ENCODE assay signal across 8 mouse cellular contexts in the genomic region with DNA sequence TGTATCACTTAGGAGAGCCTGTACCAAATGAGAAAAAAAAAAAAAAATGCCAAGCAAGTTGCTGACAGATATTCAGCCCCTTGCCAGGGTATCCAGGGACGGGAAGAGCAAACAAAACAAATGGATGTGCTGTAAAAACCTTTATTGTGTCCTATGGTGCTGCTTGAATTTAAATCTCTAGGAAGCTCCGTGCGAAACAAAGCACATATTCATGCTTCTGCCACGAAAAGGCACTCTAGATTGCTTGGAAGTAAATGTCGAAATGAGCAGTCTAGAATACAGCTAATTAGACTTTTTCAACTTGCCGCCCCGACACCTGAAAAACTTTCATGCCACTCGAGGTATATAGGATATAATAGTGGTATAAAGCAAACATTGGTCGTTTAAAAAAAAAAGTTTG. TPM values are rescaled to one million over a fixed set of nuclear protein-coding genes. Genes with fewer than 3 reads are reported as not detected.
DNase-seq lines count a peak whose midpoint lies in the region; ATAC-seq and TF ChIP-seq lines count a peak whose summit lies in the region.

No protein-coding gene starts in this region.

- DNase-seq in heart, embryonic 10.5 days (ENCODE audit: low spot score) = no peak
- DNase-seq in heart, adult 18-20 months = no peak
- DNase-seq in forebrain, embryonic 10.5 days (ENCODE audit: extremely low spot score, low spot score) = no peak
- no peak for DNase-seq in urinary bladder, postnatal 14 days (ENCODE audit: low spot score)
- DNase-seq in urinary bladder, postnatal 36 days (ENCODE audit: low spot score in 2 of 2) = no peak
- no peak for DNase-seq in adrenal gland, postnatal 14 days

- WGBS in heart, embryonic 10.5 days = 5% methylated on average over 9 of the region's 9 CpGs
- WGBS in forebrain, embryonic 10.5 days = 2% methylated on average over 9 of the region's 9 CpGs
- WGBS in liver, embryonic 12.5 days (ENCODE audit: insufficient replicate concordance) = 5% methylated on average over 9 of the region's 9 CpGs

- peak overlapping the region; percentile 85 for H3K4me2 ChIP-seq in liver, embryonic 12.5 days

- peaks cover 11% of the 10 kb centered on the region for H3K4me1 ChIP-seq in heart, embryonic 10.5 days
- peaks cover 31% of the 10 kb centered on the region for H3K4me1 ChIP-seq in forebrain, embryonic 10.5 days
- peaks cover 28% of the 10 kb centered on the region for H3K4me1 ChIP-seq in liver, embryonic 12.5 days

- H3K27me3 ChIP-seq in heart, embryonic 10.5 days (ENCODE audit: insufficient read depth, poor library complexity, severe bottlenecking) = no peaks in the 10 kb centered on the region
- no peaks in the 10 kb centered on the region for H3K27me3 ChIP-seq in C2C12 (ENCODE audit: control insufficient read depth, insufficient read depth, insufficient read length)
- H3K27me3 ChIP-seq in forebrain, embryonic 10.5 days (ENCODE audit: poor library complexity, severe bottlenecking) = no peaks in the 10 kb centered on the region
- no peaks in the 10 kb centered on the region for H3K27me3 ChIP-seq in liver, embryonic 12.5 days (replicated peaks)

- no peaks in the 10 kb centered on the region for H3K9me3 ChIP-seq in heart, embryonic 10.5 days
- no peaks in the 10 kb centered on the region for H3K9me3 ChIP-seq in forebrain, embryonic 10.5 days
- H3K9me3 ChIP-seq in liver, embryonic 12.5 days (replicated peaks) = no peaks in the 10 kb centered on the region

- TF ChIP-seq CTCF in C2C12 (IDR thresholded peaks at IDR 0.05; ENCODE audit: control insufficient read depth, insufficient read depth, insufficient read length) = no peak

- peaks cover 40% of the 10 kb centered on the region for H3K79me2 ChIP-seq in C2C12 (ENCODE audit: control insufficient read depth, insufficient read depth)

- peak overlapping the region; percentile 99 for H3K9ac ChIP-seq in liver, embryonic 12.5 days

- peaks cover 35% of the 10 kb centered on the region for H3K79me3 ChIP-seq in C2C12 (ENCODE audit: low read depth)

- peak overlapping the region; percentile 89 for H3K4me3 ChIP-seq in heart, embryonic 10.5 days
- peak overlapping the region; percentile 95 for H3K4me3 ChIP-seq in C2C12 (ENCODE audit: insufficient read depth, poor library complexity, severe bottlenecking)
- H3K4me3 ChIP-seq in forebrain, embryonic 10.5 days = peak overlapping the region; percentile 91
- peak overlapping the region; percentile 98 for H3K4me3 ChIP-seq in liver, embryonic 12.5 days

- H3K36me3 ChIP-seq in heart, embryonic 10.5 days = no peaks in the 10 kb centered on the region
- peaks cover 2% of the 10 kb centered on the region for H3K36me3 ChIP-seq in C2C12 (ENCODE audit: control insufficient read depth, insufficient read depth)
- peaks cover 5% of the 10 kb centered on the region for H3K36me3 ChIP-seq in forebrain, embryonic 10.5 days (replicated peaks)
- peaks cover 5% of the 10 kb centered on the region for H3K36me3 ChIP-seq in liver, embryonic 12.5 days

- no peak for ATAC-seq in liver, embryonic 12.5 days

- H3ac ChIP-seq in C2C12 (ENCODE audit: control insufficient read depth, insufficient read length, low read depth) = peak overlapping the region; percentile 74

- H3K27ac ChIP-seq in heart, embryonic 10.5 days = peak overlapping the region; percentile 99
- H3K27ac ChIP-seq in forebrain, embryonic 10.5 days = peak overlapping the region; percentile 99
- peak overlapping the region; percentile 98 for H3K27ac ChIP-seq in liver, embryonic 12.5 days

TF ChIP-seq in C2C12, 6 proteins besides CTCF, POLR2A, EP300 and RAD21:
- TF ChIP-seq FOSL1 (IDR thresholded peaks at IDR 0.05; ENCODE audit: insufficient read depth, low read length, poor library complexity, severe bottlenecking) (no peak), MYOD1 (IDR thresholded peaks at IDR 0.05; ENCODE audit: control insufficient read depth, insufficient read length, low read depth) (no peak), CEBPB (IDR thresholded peaks at IDR 0.05; ENCODE audit: low read depth) (no peak), USF1 (IDR thresholded peaks at IDR 0.05; ENCODE audit: low read depth) (no peak), MAX (IDR thresholded peaks at IDR 0.05) (no peak), MYOG (IDR thresholded peaks at IDR 0.05; ENCODE audit: control insufficient read depth, extremely low read depth, insufficient read length) (no peak)

RNA-seq across cellular contexts. Expression of a gene that starts 1.1 kb away (rescaled TPM):
- 153 and 179 TPM in 2 replicates for polyA plus RNA-seq in heart, embryonic 10.5 days (2016; fragmentation: Nextera tagmentation; extraction: Ambion mirVana)
- 10 to 100 TPM; 91.8 to 92.7 TPM for total RNA-seq in heart, adult 18-20 months (2021)
- polyA plus RNA-seq in C2C12 (2012; fragmentation: generic; extraction: Trizol) = 58.3 TPM
- polyA plus RNA-seq in forebrain, embryonic 10.5 days (2016; fragmentation: Nextera tagmentation; extraction: Ambion mirVana) = 159 and 174 TPM in 2 replicates
- polyA plus RNA-seq in liver, embryonic 12.5 days (2016; fragmentation: Nextera tagmentation; extraction: Ambion mirVana) = 106 and 107 TPM in 2 replicates
- total RNA-seq in adrenal gland, postnatal 14 days (2021) = 132 and 134 TPM in 2 replicates

RNA-seq across cellular contexts. Expression of a gene that starts 27.5 kb away (rescaled TPM):
- 0.12 TPM in 1 of 2 replicates, not detected in the other for polyA plus RNA-seq in heart, embryonic 10.5 days (2016; fragmentation: Nextera tagmentation; extraction: Ambion mirVana)
- total RNA-seq in heart, adult 18-20 months (2021) = not detected
- 0.12 TPM for polyA plus RNA-seq in C2C12 (2012; fragmentation: generic; extraction: Trizol)
- not detected in 2 replicates for polyA plus RNA-seq in forebrain, embryonic 10.5 days (2016; fragmentation: Nextera tagmentation; extraction: Ambion mirVana)
- polyA plus RNA-seq in liver, embryonic 12.5 days (2016; fragmentation: Nextera tagmentation; extraction: Ambion mirVana) = not detected in 2 replicates
- total RNA-seq in adrenal gland, postnatal 14 days (2021) = 11.9 and 12.5 TPM in 2 replicates
